In genomic region chr2:32181364-32181763, GRCm38 (mm10) we compare ENCODE assay signal across 13 mouse cellular contexts. TPM values are rescaled to one million over a fixed set of nuclear protein-coding genes. Genes with fewer than 3 reads are reported as not detected.
DNase-seq lines count a peak whose midpoint lies in the region; ATAC-seq and TF ChIP-seq lines count a peak whose summit lies in the region.
"Had no signal": no experiment of that assay in that cellular context is flagged by ENCODE, and none has a peak within 500 bp of the region (broad histone marks: within the 10 kb centered on the region; RNA-seq: fewer than 3 reads in every experiment).

No protein-coding gene starts in this region.

- H3K27me3 ChIP-seq in embryonic facial prominence, embryonic 14.5 days (replicated peaks; ENCODE audit: control insufficient read depth, insufficient read depth, low read length), result no peaks in the 10 kb centered on the region
- no peaks in the 10 kb centered on the region for H3K27me3 ChIP-seq in embryonic facial prominence, embryonic 10.5 days (replicated peaks; ENCODE audit: low read depth, poor library complexity, severe bottlenecking)
- H3K27me3 ChIP-seq in hindbrain, embryonic 13.5 days, result no peaks in the 10 kb centered on the region
- H3K27me3 ChIP-seq in hindbrain, embryonic 10.5 days (ENCODE audit: insufficient read depth, poor library complexity, severe bottlenecking), result no peaks in the 10 kb centered on the region
- H3K27me3 ChIP-seq in stomach, embryonic 16.5 days (ENCODE audit: control insufficient read depth, insufficient read depth, low read length), result no peaks in the 10 kb centered on the region
- no peaks in the 10 kb centered on the region for H3K27me3 ChIP-seq in stomach, postnatal 0 days (ENCODE audit: control insufficient read depth, insufficient read depth, low read length)
- H3K27me3 ChIP-seq: heart, embryonic 13.5 days; stomach, embryonic 15.5 days had no signal

- TF ChIP-seq EP300 in stomach, postnatal 0 days (optimal IDR thresholded peaks at IDR 0.05), result no peak

- H3K9me3 ChIP-seq in embryonic facial prominence, embryonic 14.5 days (ENCODE audit: control insufficient read depth, low read length), result no peaks in the 10 kb centered on the region
- H3K9me3 ChIP-seq in embryonic facial prominence, embryonic 10.5 days, result no peaks in the 10 kb centered on the region
- H3K9me3 ChIP-seq in hindbrain, embryonic 13.5 days, result no peaks in the 10 kb centered on the region
- H3K9me3 ChIP-seq in hindbrain, embryonic 10.5 days, result no peaks in the 10 kb centered on the region
- H3K9me3 ChIP-seq in stomach, embryonic 16.5 days (replicated peaks; ENCODE audit: control insufficient read depth, low read length), result no peaks in the 10 kb centered on the region
- H3K9me3 ChIP-seq in stomach, postnatal 0 days (ENCODE audit: control insufficient read depth, low read length), result no peaks in the 10 kb centered on the region
- H3K9me3 ChIP-seq: heart, embryonic 13.5 days; stomach, embryonic 15.5 days had no signal

- H3K4me2 ChIP-seq in embryonic facial prominence, embryonic 14.5 days (ENCODE audit: low read depth, low read length), result no peak overlapping the region
- no peak overlapping the region for H3K4me2 ChIP-seq in hindbrain, embryonic 13.5 days
- no peak overlapping the region for H3K4me2 ChIP-seq in stomach, embryonic 16.5 days (ENCODE audit: low read depth, low read length)
- H3K4me2 ChIP-seq in stomach, postnatal 0 days (replicated peaks; ENCODE audit: low read depth), result no peak overlapping the region
- H3K4me2 ChIP-seq: heart, embryonic 13.5 days; stomach, embryonic 15.5 days had no signal

- H3K9ac ChIP-seq in embryonic facial prominence, embryonic 14.5 days (ENCODE audit: low read depth, low read length), result peak overlapping the region; percentile 19; the same call in 1 of the 2 replicates
- H3K9ac ChIP-seq in hindbrain, embryonic 13.5 days, result peak overlapping the region; percentile 20; the same call in 1 of the 2 replicates
- H3K9ac ChIP-seq in stomach, embryonic 16.5 days (ENCODE audit: low read length), result no peak overlapping the region
- no peak overlapping the region for H3K9ac ChIP-seq in stomach, postnatal 0 days (ENCODE audit: low read length)
- H3K9ac ChIP-seq: heart, embryonic 13.5 days; liver, embryonic 14.5 days; stomach, embryonic 15.5 days had no signal

- ATAC-seq in embryonic facial prominence, embryonic 14.5 days (ENCODE audit: low read depth), result no peak
- no peak for ATAC-seq in hindbrain, embryonic 13.5 days (ENCODE audit: low FRiP score)
- no peak for ATAC-seq in stomach, embryonic 16.5 days (ENCODE audit: insufficient read depth, low FRiP score)
- no peak for ATAC-seq in stomach, postnatal 0 days (ENCODE audit: low FRiP score, low TSS enrichment)

- H3K36me3 ChIP-seq in embryonic facial prominence, embryonic 14.5 days (ENCODE audit: control insufficient read depth, insufficient read depth, low read length), result peaks cover 31% of the 10 kb centered on the region
- peaks cover 66% of the 10 kb centered on the region for H3K36me3 ChIP-seq in embryonic facial prominence, embryonic 10.5 days (replicated peaks)
- H3K36me3 ChIP-seq in hindbrain, embryonic 13.5 days, result peaks cover 31% of the 10 kb centered on the region
- peaks cover 50% of the 10 kb centered on the region for H3K36me3 ChIP-seq in hindbrain, embryonic 10.5 days
- no peaks in the 10 kb centered on the region for H3K36me3 ChIP-seq in stomach, embryonic 16.5 days (ENCODE audit: control insufficient read depth, insufficient read depth, low read length)
- H3K36me3 ChIP-seq in stomach, postnatal 0 days (ENCODE audit: control insufficient read depth, insufficient read depth, low read length), result peaks cover 8% of the 10 kb centered on the region

- DNase-seq in embryonic facial prominence, embryonic 14.5 days (ENCODE audit: low spot score), result no peak
- DNase-seq in embryonic facial prominence, embryonic 10.5 days (ENCODE audit: low spot score), result no peak
- DNase-seq in hindbrain, embryonic 10.5 days (ENCODE audit: low spot score), result no peak
- DNase-seq in stomach, postnatal 0 days (ENCODE audit: low spot score), result no peak
- DNase-seq in thymus, postnatal 4 days, result peak; percentile 68
- no peak for DNase-seq in embryo, embryonic 9.5 days (ENCODE audit: extremely low spot score)
- DNase-seq: kidney, adult 18-20 months; lung, postnatal 36 days had no signal

- H3K27ac ChIP-seq in embryonic facial prominence, embryonic 14.5 days (replicated peaks; ENCODE audit: low read depth, low read length), result no peak overlapping the region
- H3K27ac ChIP-seq in embryonic facial prominence, embryonic 10.5 days (replicated peaks), result no peak overlapping the region
- H3K27ac ChIP-seq in hindbrain, embryonic 13.5 days, result peak overlapping the region; percentile 80
- H3K27ac ChIP-seq in hindbrain, embryonic 10.5 days, result no peak overlapping the region
- peak overlapping the region; percentile 26; the same call in 1 of the 2 replicates for H3K27ac ChIP-seq in stomach, embryonic 16.5 days (ENCODE audit: low read length)
- H3K27ac ChIP-seq in stomach, postnatal 0 days (replicated peaks), result no peak overlapping the region
- H3K27ac ChIP-seq: liver, embryonic 14.5 days had no signal

- no peak overlapping the region for H3K4me3 ChIP-seq in embryonic facial prominence, embryonic 14.5 days (ENCODE audit: low read depth, low read length)
- H3K4me3 ChIP-seq in embryonic facial prominence, embryonic 10.5 days, result no peak overlapping the region
- H3K4me3 ChIP-seq in hindbrain, embryonic 13.5 days, result no peak overlapping the region
- no peak overlapping the region for H3K4me3 ChIP-seq in hindbrain, embryonic 10.5 days
- no peak overlapping the region for H3K4me3 ChIP-seq in stomach, embryonic 16.5 days (replicated peaks; ENCODE audit: low read length)
- no peak overlapping the region for H3K4me3 ChIP-seq in stomach, postnatal 0 days (ENCODE audit: low read depth, low read length)
- H3K4me3 ChIP-seq: heart, embryonic 13.5 days; stomach, embryonic 15.5 days had no signal

- no peak for TF ChIP-seq CTCF in stomach, postnatal 0 days (IDR thresholded peaks at IDR 0.05; ENCODE audit: low read depth)

- H3K4me1 ChIP-seq in embryonic facial prominence, embryonic 14.5 days (ENCODE audit: control insufficient read depth, insufficient read depth, low read length), result peaks cover 38% of the 10 kb centered on the region
- H3K4me1 ChIP-seq in embryonic facial prominence, embryonic 10.5 days, result peaks cover 50% of the 10 kb centered on the region
- H3K4me1 ChIP-seq in hindbrain, embryonic 13.5 days (replicated peaks), result peaks cover 77% of the 10 kb centered on the region
- peaks cover 66% of the 10 kb centered on the region for H3K4me1 ChIP-seq in hindbrain, embryonic 10.5 days (replicated peaks)
- H3K4me1 ChIP-seq in stomach, embryonic 16.5 days (ENCODE audit: control insufficient read depth, insufficient read depth, low read length), result peaks cover 51% of the 10 kb centered on the region
- peaks cover 6% of the 10 kb centered on the region for H3K4me1 ChIP-seq in stomach, postnatal 0 days (replicated peaks; ENCODE audit: control insufficient read depth, insufficient read depth)

- 72% methylated on average over 5 of the region's 5 CpGs for WGBS in embryonic facial prominence, embryonic 14.5 days
- 87% methylated on average over 5 of the region's 5 CpGs for WGBS in embryonic facial prominence, embryonic 10.5 days
- 64% methylated on average over 5 of the region's 5 CpGs for WGBS in hindbrain, embryonic 13.5 days
- WGBS in hindbrain, embryonic 10.5 days, result 81% methylated on average over 5 of the region's 5 CpGs
- 73% methylated on average over 5 of the region's 5 CpGs for WGBS in stomach, embryonic 16.5 days
- 82% methylated on average over 5 of the region's 5 CpGs for WGBS in stomach, postnatal 0 days

RNA-seq across cellular contexts. Expression of gene Prrc2b, which starts 30.5 kb away (rescaled TPM):
- polyA plus RNA-seq in embryonic facial prominence, embryonic 14.5 days (2014; fragmentation: Nextera tagmentation; extraction: Ambion mirVana), result 63.0 and 66.0 TPM in 2 replicates
- polyA plus RNA-seq in embryonic facial prominence, embryonic 10.5 days (2016; fragmentation: Nextera tagmentation; extraction: Ambion mirVana), result 60.0 and 69.9 TPM in 2 replicates
- polyA plus RNA-seq in hindbrain, embryonic 13.5 days (2015; fragmentation: Nextera tagmentation; extraction: Ambion mirVana), result 65.8 and 68.8 TPM in 2 replicates
- polyA plus RNA-seq in hindbrain, embryonic 10.5 days (2016; fragmentation: Nextera tagmentation; extraction: Ambion mirVana), result 55.6 and 68.9 TPM in 2 replicates
- 22.7 and 27.3 TPM in 2 replicates for polyA plus RNA-seq in stomach, embryonic 16.5 days (2015; fragmentation: Nextera tagmentation; extraction: Ambion mirVana)
- polyA plus RNA-seq in stomach, postnatal 0 days (2015; fragmentation: Nextera tagmentation; extraction: Ambion mirVana), result 18.7 and 21.6 TPM in 2 replicates

RNA-seq across cellular contexts. Expression of gene Pomt1, which starts 55.0 kb away (rescaled TPM):
- polyA plus RNA-seq in embryonic facial prominence, embryonic 14.5 days (2014; fragmentation: Nextera tagmentation; extraction: Ambion mirVana), result 20.2 and 26.5 TPM in 2 replicates
- polyA plus RNA-seq in embryonic facial prominence, embryonic 10.5 days (2016; fragmentation: Nextera tagmentation; extraction: Ambion mirVana), result 22.4 and 22.5 TPM in 2 replicates
- 24.4 and 24.9 TPM in 2 replicates for polyA plus RNA-seq in hindbrain, embryonic 13.5 days (2015; fragmentation: Nextera tagmentation; extraction: Ambion mirVana)
- 27.1 and 27.2 TPM in 2 replicates for polyA plus RNA-seq in hindbrain, embryonic 10.5 days (2016; fragmentation: Nextera tagmentation; extraction: Ambion mirVana)
- 23.6 and 24.0 TPM in 2 replicates for polyA plus RNA-seq in stomach, embryonic 16.5 days (2015; fragmentation: Nextera tagmentation; extraction: Ambion mirVana)
- polyA plus RNA-seq in stomach, postnatal 0 days (2015; fragmentation: Nextera tagmentation; extraction: Ambion mirVana), result 6.2 and 6.9 TPM in 2 replicates

Comparison
In these comparisons a context has a peak if more than half of its experiments do, and no peak if none do; other contexts are left out.
1. H3K27ac ChIP-seq: peak in hindbrain, embryonic 13.5 days (single experiment) and stomach, embryonic 16.5 days (single experiment); none in embryonic facial prominence, embryonic 14.5 days (single experiment), embryonic facial prominence, embryonic 10.5 days (single experiment), hindbrain, embryonic 10.5 days (single experiment) and stomach, postnatal 0 days (single experiment).
2. H3K9ac ChIP-seq: peak in embryonic facial prominence, embryonic 14.5 days (single experiment) and hindbrain, embryonic 13.5 days (single experiment); none in stomach, embryonic 16.5 days (single experiment) and stomach, postnatal 0 days (single experiment).